Mouse (Mus musculus): ENCODE data around the gene Gstp1. TPM values are rescaled to one million over a fixed set of nuclear protein-coding genes. Genes with fewer than 3 reads are reported as not detected.
"Not testable (repeated sequence)": the region's sequence is repeated elsewhere in the genome, so short reads cannot be mapped to it uniquely, and the experiment has no call there.

The Gstp1 gene
- polyA plus RNA-seq, 1 experiment: 863 TPM

GRCm38 (mm10) chr19:4042124-4042523 lies 4.3 kb upstream of the Gstp1 start:
- H3K79me3 ChIP-seq (ENCODE audit: low read depth): peaks cover 3% of the 10 kb centered on the region
- no peaks in the 10 kb centered on the region for H3K27me3 ChIP-seq (ENCODE audit: control insufficient read depth, insufficient read depth, insufficient read length)
- TF ChIP-seq CEBPB (IDR thresholded peaks at IDR 0.05; ENCODE audit: low read depth) (no peak), USF1 (IDR thresholded peaks at IDR 0.05; ENCODE audit: low read depth) (peak; percentile 24)
- H3K79me2 ChIP-seq (ENCODE audit: control insufficient read depth, insufficient read depth): peaks cover 5% of the 10 kb centered on the region
- H3K4me3 ChIP-seq (ENCODE audit: insufficient read depth, poor library complexity, severe bottlenecking): no peak overlapping the region
- H3ac ChIP-seq (ENCODE audit: control insufficient read depth, insufficient read length, low read depth): no peak overlapping the region
- H3K36me3 ChIP-seq (ENCODE audit: control insufficient read depth, insufficient read depth): no peaks in the 10 kb centered on the region

- H3K79me3 ChIP-seq (ENCODE audit: low read depth); H3K4me3 ChIP-seq (ENCODE audit: insufficient read depth, poor library complexity, severe bottlenecking); H3K27me3 ChIP-seq (ENCODE audit: control insufficient read depth, insufficient read depth, insufficient read length); H3ac ChIP-seq (ENCODE audit: control insufficient read depth, insufficient read length, low read depth); H3K36me3 ChIP-seq (ENCODE audit: control insufficient read depth, insufficient read depth): not testable (repeated sequence)
- peaks cover 11% of the 10 kb centered on the region for H3K79me2 ChIP-seq (ENCODE audit: control insufficient read depth, insufficient read depth)
Measured at GRCm38 (mm10) chr19:4041500-4041899, 3.7 kb upstream of the Gstp1 start.

GRCm38 (mm10) chr19:4040941-4041340 lies 3.2 kb upstream of the Gstp1 start:
- H3K79me3 ChIP-seq (ENCODE audit: low read depth); H3K36me3 ChIP-seq (ENCODE audit: control insufficient read depth, insufficient read depth); H3ac ChIP-seq (ENCODE audit: control insufficient read depth, insufficient read length, low read depth); H3K27me3 ChIP-seq (ENCODE audit: control insufficient read depth, insufficient read depth, insufficient read length); H3K4me3 ChIP-seq (ENCODE audit: insufficient read depth, poor library complexity, severe bottlenecking): not testable (repeated sequence)
- peaks cover 17% of the 10 kb centered on the region for H3K79me2 ChIP-seq (ENCODE audit: control insufficient read depth, insufficient read depth)

- H3K36me3 ChIP-seq (ENCODE audit: control insufficient read depth, insufficient read depth); H3K79me3 ChIP-seq (ENCODE audit: low read depth); H3K27me3 ChIP-seq (ENCODE audit: control insufficient read depth, insufficient read depth, insufficient read length): not testable (repeated sequence)
- Histone ChIP-seq H3K79me2 (ENCODE audit: control insufficient read depth, insufficient read depth) (peaks cover 18% of the 10 kb centered on the region), H3K4me3 (ENCODE audit: insufficient read depth, poor library complexity, severe bottlenecking) (peak overlapping the region; percentile 51), H3ac (ENCODE audit: control insufficient read depth, insufficient read length, low read depth) (peak overlapping the region; percentile 72)
Measured at GRCm38 (mm10) chr19:4037154-4037787, 514 bp downstream of the Gstp1 start.

GRCm38 (mm10) chr19:4036327-4037045 lies 1.3 kb downstream of the Gstp1 start:
- H3K36me3 ChIP-seq (ENCODE audit: control insufficient read depth, insufficient read depth): no peaks in the 10 kb centered on the region
- peaks cover 18% of the 10 kb centered on the region for H3K79me2 ChIP-seq (ENCODE audit: control insufficient read depth, insufficient read depth)
- no peak for TF ChIP-seq MAX (IDR thresholded peaks at IDR 0.05)
- no peak overlapping the region for H3ac ChIP-seq (ENCODE audit: control insufficient read depth, insufficient read length, low read depth)
- H3K27me3 ChIP-seq (ENCODE audit: control insufficient read depth, insufficient read depth, insufficient read length): no peaks in the 10 kb centered on the region
- peaks cover 6% of the 10 kb centered on the region for H3K79me3 ChIP-seq (ENCODE audit: low read depth)
- no peak overlapping the region for H3K4me3 ChIP-seq (ENCODE audit: insufficient read depth, poor library complexity, severe bottlenecking)

GRCm38 (mm10) chr19:4033742-4034141 lies 4.0 kb downstream of the Gstp1 start:
- H3K4me3 ChIP-seq (ENCODE audit: insufficient read depth, poor library complexity, severe bottlenecking): no peak overlapping the region
- TF ChIP-seq MAX (IDR thresholded peaks at IDR 0.05) (no peak), USF1 (IDR thresholded peaks at IDR 0.05; ENCODE audit: low read depth) (no peak)
- no peaks in the 10 kb centered on the region for H3K36me3 ChIP-seq (ENCODE audit: control insufficient read depth, insufficient read depth)
- peaks cover 6% of the 10 kb centered on the region for H3K79me3 ChIP-seq (ENCODE audit: low read depth)
- H3K79me2 ChIP-seq (ENCODE audit: control insufficient read depth, insufficient read depth): peaks cover 18% of the 10 kb centered on the region
- no peaks in the 10 kb centered on the region for H3K27me3 ChIP-seq (ENCODE audit: control insufficient read depth, insufficient read depth, insufficient read length)
- H3ac ChIP-seq (ENCODE audit: control insufficient read depth, insufficient read length, low read depth): no peak overlapping the region

GRCm38 (mm10) chr19:4033298-4033697 lies 4.5 kb downstream of the Gstp1 start:
- Histone ChIP-seq H3K36me3 (ENCODE audit: control insufficient read depth, insufficient read depth) (no peaks in the 10 kb centered on the region), H3K27me3 (ENCODE audit: control insufficient read depth, insufficient read depth, insufficient read length) (no peaks in the 10 kb centered on the region), H3K4me3 (ENCODE audit: insufficient read depth, poor library complexity, severe bottlenecking) (no peak overlapping the region), H3K79me2 (ENCODE audit: control insufficient read depth, insufficient read depth) (peaks cover 18% of the 10 kb centered on the region), H3ac (ENCODE audit: control insufficient read depth, insufficient read length, low read depth) (no peak overlapping the region), H3K79me3 (ENCODE audit: low read depth) (peaks cover 6% of the 10 kb centered on the region)
- TF ChIP-seq CEBPB (IDR thresholded peaks at IDR 0.05; ENCODE audit: low read depth) (no peak), MAX (IDR thresholded peaks at IDR 0.05) (no peak), MYOD1 (IDR thresholded peaks at IDR 0.05; ENCODE audit: control insufficient read depth, insufficient read length, low read depth) (no peak), FOSL1 (IDR thresholded peaks at IDR 0.05; ENCODE audit: insufficient read depth, low read length, poor library complexity, severe bottlenecking) (no peak), USF1 (IDR thresholded peaks at IDR 0.05; ENCODE audit: low read depth) (no peak), CTCF (IDR thresholded peaks at IDR 0.05; ENCODE audit: control insufficient read depth, insufficient read depth, insufficient read length) (no peak), MYOG (IDR thresholded peaks at IDR 0.05; ENCODE audit: control insufficient read depth, extremely low read depth, insufficient read length) (no peak)
